Mouse (Mus musculus) cerebellum, adult 2 months (tissue): Measurements from ENCODE around the gene Cdipt. TPM values are rescaled to one million over a fixed set of nuclear protein-coding genes. Genes with fewer than 3 reads are reported as not detected.

ENCODE experiments used
- DNase-seq, 2 experiments: peaks; one replicate each; pipeline ENCODE4 v3.0.0; 2021
- H3K27ac ChIP-seq: fragments of 200-500 bp; 2 replicates; pipeline ENCODE4 v1.5.1; 2012; ENCODE audit warnings: low read length, control low read depth, inconsistent platforms; ENCODE audit not compliant: insufficient read depth
- H3K27me3 ChIP-seq: fragments of 200-500 bp; 2 replicates; pipeline ENCODE4 v1.6.1; 2012; ENCODE audit warnings: inconsistent platforms, mild to moderate bottlenecking, low read length, moderate library complexity; ENCODE audit not compliant: control insufficient read depth, insufficient read depth
- H3K4me1 ChIP-seq: fragments of 200-500 bp; 2 replicates; pipeline ENCODE4 v1.6.1; 2011; ENCODE audit warnings: low read length; ENCODE audit not compliant: control insufficient read depth, insufficient read depth
- H3K4me3 ChIP-seq: fragments of 200-500 bp; replicated peaks from 2 replicates; pipeline ENCODE3; 2011; ENCODE audit warnings: mild to moderate bottlenecking, low read depth, low read length, control low read depth; ENCODE audit not compliant: insufficient read depth
- CTCF ChIP-seq: fragments of 200-500 bp; IDR thresholded peaks from 2 replicates; pipeline ENCODE4 v1.5.1; 2011; ENCODE audit warnings: low read depth, mild to moderate bottlenecking, control low read depth, low read length, moderate library complexity, borderline replicate concordance; ENCODE audit not compliant: insufficient read depth
- POLR2A ChIP-seq: fragments of 200-500 bp; IDR thresholded peaks from 2 replicates; pipeline ENCODE4 v1.6.1; 2011; ENCODE audit warnings: low read length, control low read depth, borderline replicate concordance; ENCODE audit not compliant: insufficient read depth
- WGBS: fragments of 180-500 bp; shearing (Covaris S2); methylation state at CpG from one replicate; pipeline ENCODE4 v1.1.7; 2018; 5-methylcytosine and 5-hydroxymethylcytosine counted together
- polyA plus RNA-seq: library from polyadenylated mRNA; depleted of rRNA; stranded (reverse); fragments of >200 nt; gene quantifications from 2 replicates; pipeline ENCODE4 v1.2.3, GENCODE M21; 2012

The Cdipt gene
- polyA plus RNA-seq, 1 experiment: 255 TPM

DNA sequence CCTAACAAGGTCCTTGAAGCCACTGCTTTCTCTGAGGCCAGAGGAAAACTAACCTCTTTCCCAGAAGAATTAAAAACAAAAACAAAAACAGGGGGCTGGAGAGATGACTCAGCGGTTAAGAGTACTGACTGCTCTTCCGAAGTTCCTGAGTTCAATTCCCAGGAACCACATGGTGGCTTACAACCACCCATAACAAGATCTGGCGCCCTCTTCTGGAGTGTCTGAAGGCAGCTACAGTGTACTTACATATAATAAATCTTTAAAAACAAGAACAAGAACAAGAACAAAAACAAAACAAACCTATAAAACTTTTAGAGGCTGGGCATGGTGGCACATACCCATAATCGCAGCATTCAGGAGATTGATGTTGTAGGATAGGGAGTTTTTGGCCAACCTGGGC lies 20.7 kb downstream of the Cdipt start:
- DNase-seq: no peak
- TF ChIP-seq CTCF (no peak), POLR2A (no peak)
- 88% methylated on average over 4 of the region's 4 CpGs for WGBS
- peaks cover 6% of the 10 kb centered on the region; the same call in 1 of the 2 replicates for H3K4me1 ChIP-seq
- H3K27me3 ChIP-seq: no peaks in the 10 kb centered on the region
- no peak overlapping the region for H3K27ac ChIP-seq
- no peak overlapping the region for H3K4me3 ChIP-seq

DNA sequence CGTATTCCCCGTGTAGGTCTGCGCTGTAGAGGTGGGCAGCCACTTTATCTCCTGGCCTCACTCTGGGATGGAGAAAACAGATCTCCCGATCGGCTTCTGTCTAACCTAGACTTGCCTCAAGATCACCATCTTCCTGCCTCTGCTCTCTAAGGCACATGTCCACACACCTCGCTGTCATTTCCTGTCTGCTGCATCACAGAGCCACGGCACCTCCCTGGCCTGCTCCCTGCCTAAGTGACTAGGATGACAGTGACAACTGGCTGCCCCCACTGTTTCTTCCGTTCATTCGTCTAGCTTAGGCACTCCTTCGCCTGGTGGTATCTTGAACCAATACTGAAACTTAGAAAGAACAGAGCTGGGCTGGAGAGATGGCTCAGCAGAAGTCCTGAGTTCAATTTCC lies 23.9 kb downstream of the Cdipt start:
- Histone ChIP-seq H3K27ac (no peak overlapping the region), H3K27me3 (no peaks in the 10 kb centered on the region), H3K4me3 (no peak overlapping the region), H3K4me1 (no peaks in the 10 kb centered on the region)
- no peak for DNase-seq
- TF ChIP-seq CTCF: no peak
- 87% methylated on average over 10 of the region's 10 CpGs for WGBS

DNA sequence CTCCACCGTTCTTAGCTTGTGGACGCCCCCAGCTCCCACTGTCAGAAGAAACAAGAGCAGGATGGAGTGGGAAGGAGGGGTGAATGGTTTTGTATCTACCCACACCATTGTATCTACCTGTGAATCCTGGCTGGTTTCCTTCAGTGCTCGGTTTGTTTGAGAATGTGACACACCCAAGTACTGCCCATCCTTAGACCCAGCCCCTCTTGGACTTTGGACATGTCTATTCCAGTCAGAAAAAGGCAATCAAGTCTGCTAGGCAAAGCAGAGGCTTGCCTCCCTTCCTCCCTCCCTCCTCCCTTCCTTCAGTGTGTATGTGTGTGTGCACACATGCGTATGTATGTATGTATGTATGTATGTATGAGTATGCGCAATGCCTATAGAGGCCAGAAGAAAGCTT lies 27.9 kb downstream of the Cdipt start:
- DNase-seq: no peak
- Histone ChIP-seq H3K4me1 (peaks cover 19% of the 10 kb centered on the region), H3K4me3 (no peak overlapping the region), H3K27ac (no peak overlapping the region; the same call in 1 of the 2 replicates), H3K27me3 (no peaks in the 10 kb centered on the region)
- 96% methylated on average over 5 of the region's 5 CpGs for WGBS
- TF ChIP-seq CTCF: no peak
- TF ChIP-seq POLR2A: no peak

DNA sequence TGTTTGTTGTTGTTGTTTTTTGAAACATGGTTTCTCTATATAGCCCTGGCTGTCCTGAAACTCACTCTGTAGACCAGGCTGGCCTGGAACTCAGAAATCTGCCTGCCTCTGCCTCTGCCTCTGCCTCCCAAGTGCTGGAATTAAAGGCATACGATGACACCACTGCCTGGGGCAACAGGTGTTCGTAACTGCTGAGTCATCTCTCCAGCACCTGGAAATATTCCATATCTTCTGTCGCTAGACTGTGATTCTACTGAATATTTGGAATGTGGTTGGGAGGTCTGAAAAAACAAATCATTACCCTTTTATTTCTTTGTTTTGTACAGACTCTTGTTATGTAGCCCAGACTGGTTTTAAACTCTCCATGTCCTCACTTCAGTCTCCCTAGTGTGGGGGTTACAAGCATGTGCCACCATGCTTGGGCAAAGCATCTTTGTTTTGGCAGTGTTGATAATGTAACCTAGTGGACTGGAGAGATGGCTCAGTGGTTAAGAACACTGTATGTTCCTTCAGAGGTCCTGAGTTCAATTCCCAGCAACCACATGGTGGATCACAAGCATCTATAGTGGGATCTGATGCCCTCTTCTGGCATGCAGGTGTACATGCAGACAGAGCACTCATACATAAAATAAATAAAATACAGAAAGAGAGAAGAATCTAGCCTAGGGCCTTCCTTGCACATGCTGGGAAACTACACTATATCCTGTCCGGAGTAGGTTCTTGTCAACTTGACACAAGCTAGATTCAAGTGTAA lies 28.6 kb downstream of the Cdipt start:
- 57% methylated on average over 4 of the region's 4 CpGs for WGBS
- no peak overlapping the region for H3K4me3 ChIP-seq
- TF ChIP-seq CTCF: no peak
- no peak for TF ChIP-seq POLR2A

DNA sequence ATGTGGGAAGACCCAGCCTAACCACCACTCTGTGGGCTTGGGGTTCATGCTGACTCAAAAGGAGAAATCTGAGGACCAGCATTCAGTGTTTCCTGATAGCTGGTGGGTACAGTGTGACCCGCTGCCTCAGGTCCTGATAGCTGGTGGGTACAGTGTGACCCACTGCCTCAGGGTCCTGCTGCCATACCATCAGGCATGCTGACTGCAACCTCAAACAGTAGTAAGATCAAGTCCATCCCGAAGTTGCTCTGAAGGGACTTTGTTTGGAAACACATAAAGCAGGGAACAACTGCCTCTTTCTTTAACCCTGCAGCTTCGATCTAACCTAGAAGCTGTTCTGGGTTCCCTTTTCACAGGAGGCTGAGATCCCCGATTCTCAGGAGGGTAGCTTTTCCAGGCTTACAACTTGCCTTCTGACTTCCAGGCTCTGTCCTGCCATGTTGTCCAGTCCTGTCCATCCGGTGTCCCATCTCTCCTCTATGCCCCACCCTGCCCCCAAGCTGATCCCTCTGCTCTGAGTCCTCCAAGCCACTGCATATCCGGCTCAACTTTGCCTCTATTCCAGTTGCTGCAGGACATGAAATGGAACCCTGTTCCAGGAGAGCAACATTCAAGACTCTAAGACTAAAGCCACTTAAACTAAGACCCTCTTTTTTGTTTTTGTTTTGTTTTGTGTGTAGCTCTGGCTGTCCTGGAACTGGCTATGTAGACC lies 31.8 kb downstream of the Cdipt start:
- Histone ChIP-seq H3K4me1 (peaks cover 44% of the 10 kb centered on the region), H3K27me3 (no peaks in the 10 kb centered on the region), H3K4me3 (no peak overlapping the region), H3K27ac (peak overlapping the region; percentile 97)
- peak; percentile 45 to 50 for DNase-seq
- 65% methylated on average over 6 of the region's 6 CpGs for WGBS
- TF ChIP-seq CTCF (no peak), POLR2A (no peak)

More for the DNA sequence above, 28.6 kb downstream of the Cdipt start:
- no peak overlapping the region for H3K27ac ChIP-seq
- peaks cover 25% of the 10 kb centered on the region for H3K4me1 ChIP-seq
- DNase-seq: no peak
- no peaks in the 10 kb centered on the region for H3K27me3 ChIP-seq

DNA sequence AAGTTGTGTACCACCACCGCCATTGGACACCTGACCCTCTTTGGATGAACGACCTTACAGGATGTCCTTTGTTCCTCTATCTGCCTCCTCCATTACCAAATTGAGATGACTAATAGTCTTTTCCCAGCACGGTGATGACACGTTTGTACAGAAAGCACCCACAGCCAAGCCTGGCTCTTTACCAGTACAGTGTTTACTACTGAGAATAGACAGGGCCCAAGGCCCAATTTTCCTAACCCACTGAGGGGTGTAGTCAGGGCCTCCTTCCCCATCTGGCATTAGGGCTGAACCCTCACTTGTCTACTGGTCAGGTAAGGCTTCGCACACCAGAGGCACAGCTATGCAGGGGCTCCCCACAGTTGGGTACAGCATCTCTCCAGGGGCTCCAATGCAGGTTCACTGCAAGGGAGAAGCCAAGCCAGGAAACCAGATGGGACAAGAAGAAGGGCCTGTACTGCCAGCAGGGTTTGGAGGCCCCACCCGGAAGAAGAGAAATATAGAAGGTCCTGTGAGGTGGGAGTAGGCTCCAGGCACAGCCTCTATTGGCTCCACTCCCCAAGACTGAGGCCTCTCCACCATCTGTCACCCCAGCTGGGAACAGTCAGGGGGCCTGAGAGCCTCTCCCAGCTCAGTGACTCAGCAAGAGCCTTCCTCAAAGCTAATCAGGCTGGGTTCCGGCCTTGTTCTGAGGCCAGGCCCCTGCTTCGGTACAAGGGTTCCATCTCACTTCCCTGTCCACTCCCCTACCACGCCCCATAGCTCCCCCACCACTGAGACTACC lies 32.7 kb downstream of the Cdipt start:
- DNase-seq: peak; percentile 98 to 100
- Histone ChIP-seq H3K4me3 (no peak overlapping the region), H3K4me1 (peaks cover 50% of the 10 kb centered on the region), H3K27ac (peak overlapping the region; percentile 98), H3K27me3 (no peaks in the 10 kb centered on the region)
- 10% methylated on average over 9 of the region's 9 CpGs for WGBS
- TF ChIP-seq POLR2A (0 out of 2 replicates have a peak, but pooled peaks have one; percentile 28), CTCF (no peak)

DNA sequence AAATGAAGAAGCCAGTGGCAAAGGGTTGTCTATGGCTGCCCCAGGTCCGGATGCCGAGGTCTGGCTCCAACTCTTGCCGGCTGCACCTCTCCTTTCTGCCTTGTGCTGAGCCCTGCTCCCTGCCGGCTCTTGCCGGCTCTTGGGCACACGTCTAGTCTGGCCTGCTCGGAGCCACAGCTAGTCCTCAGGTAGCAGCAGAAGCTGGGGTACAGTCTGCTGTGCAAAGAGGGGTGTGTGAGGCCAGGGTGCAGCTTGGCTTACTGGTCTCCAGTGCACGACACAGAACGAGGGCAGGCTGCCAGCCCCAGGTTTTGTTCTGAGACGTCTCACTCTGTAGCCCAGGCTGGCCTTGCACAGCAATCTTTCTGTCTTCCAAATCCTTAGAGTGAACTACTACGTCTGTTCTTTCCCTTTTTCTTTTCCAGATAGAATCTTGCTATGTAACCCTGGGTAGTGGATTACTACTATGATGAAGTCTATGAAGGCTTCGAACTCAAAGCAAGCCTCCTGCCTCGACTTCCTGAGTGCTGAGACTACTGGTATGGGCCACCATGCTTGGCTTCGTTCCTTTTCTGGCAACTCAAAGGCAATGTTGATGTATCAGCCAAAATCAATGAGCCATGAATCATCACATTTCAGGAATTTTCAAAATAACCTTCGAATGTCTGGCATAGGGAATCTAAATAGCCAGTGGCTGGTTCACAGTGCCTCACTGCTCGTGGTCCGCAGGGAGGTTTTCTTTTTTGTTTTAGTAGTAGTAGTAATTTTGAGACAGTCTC lies 33.8 kb downstream of the Cdipt start:
- H3K27ac ChIP-seq: peak overlapping the region; percentile 98
- 21% methylated on average over 17 of the region's 17 CpGs for WGBS
- no peaks in the 10 kb centered on the region for H3K27me3 ChIP-seq
- H3K4me3 ChIP-seq: peak overlapping the region; percentile 10
- TF ChIP-seq POLR2A (no peak), CTCF (no peak)
- peaks cover 50% of the 10 kb centered on the region for H3K4me1 ChIP-seq
- DNase-seq: peak in 1 of 2 experiments; percentile 70
